Mouse (Mus musculus): ENCODE results near the gene Gm49369.
"Not testable (repeated sequence)": the region's sequence is repeated elsewhere in the genome, so short reads cannot be mapped to it uniquely, and the experiment has no call there.

Gm49369 gene

GRCm38 (mm10) chr7:142371768-142372661, 10.5 kb downstream of the Gm49369 start:
- DNase-seq (ENCODE audit: low spot score in 2 of 2): no peak

GRCm38 (mm10) chr7:142371398-142371767, 11.1 kb downstream of the Gm49369 start:
- DNase-seq (ENCODE audit: low spot score in 2 of 2): peak in 1 of 2 experiments; percentile 73

- no peak for DNase-seq (ENCODE audit: low spot score in 2 of 2)
These were observed 11.5 kb downstream of the Gm49369 start for GRCm38 (mm10) chr7:142370937-142371336.

GRCm38 (mm10) chr7:142369820-142370219, 12.6 kb downstream of the Gm49369 start:
- no peak for DNase-seq (ENCODE audit: low spot score in 2 of 2)

- DNase-seq (ENCODE audit: low spot score in 2 of 2): no peak
These were observed 13.6 kb downstream of the Gm49369 start for GRCm38 (mm10) chr7:142368856-142369255.

GRCm38 (mm10) chr7:142363107-142363506, 19.4 kb downstream of the Gm49369 start:
- no peak for DNase-seq (ENCODE audit: low spot score in 2 of 2)

- DNase-seq (ENCODE audit: low spot score in 2 of 2): no peak
These were observed 21.7 kb downstream of the Gm49369 start for GRCm38 (mm10) chr7:142360743-142361142.

GRCm38 (mm10) chr7:142359129-142359528, 23.3 kb downstream of the Gm49369 start:
- no peak for DNase-seq (ENCODE audit: low spot score in 2 of 2)

GRCm38 (mm10) chr7:142357566-142357965, 24.9 kb downstream of the Gm49369 start:
- DNase-seq (ENCODE audit: low spot score in 2 of 2): no peak

- no peak for DNase-seq (ENCODE audit: low spot score in 2 of 2)
These were observed 27.7 kb downstream of the Gm49369 start for GRCm38 (mm10) chr7:142354661-142355233.

- no peak for DNase-seq (ENCODE audit: low spot score in 2 of 2)
These were observed 28.6 kb downstream of the Gm49369 start for GRCm38 (mm10) chr7:142353854-142354253.

- DNase-seq (ENCODE audit: low spot score in 2 of 2): no peak
These were observed 30.9 kb downstream of the Gm49369 start for GRCm38 (mm10) chr7:142351569-142351968.

GRCm38 (mm10) chr7:142349308-142349961, 33.0 kb downstream of the Gm49369 start:
- DNase-seq (ENCODE audit: low spot score in 2 of 2): peak; percentile 45 to 62

GRCm38 (mm10) chr7:142347542-142347941, 34.9 kb downstream of the Gm49369 start:
- DNase-seq (ENCODE audit: low spot score in 2 of 2): no peak

- DNase-seq (ENCODE audit: low spot score in 2 of 2): no peak
These were observed 40.2 kb downstream of the Gm49369 start for GRCm38 (mm10) chr7:142342247-142342640.

- no peak for DNase-seq (ENCODE audit: low spot score in 2 of 2)
These were observed 40.8 kb downstream of the Gm49369 start for GRCm38 (mm10) chr7:142341564-142342246.

GRCm38 (mm10) chr7:142340269-142340970, 42.0 kb downstream of the Gm49369 start:
- peak in 1 of 2 experiments; percentile 15 for DNase-seq (ENCODE audit: low spot score in 2 of 2)

- DNase-seq (ENCODE audit: low spot score in 2 of 2): no peak
These were observed 47.3 kb downstream of the Gm49369 start for GRCm38 (mm10) chr7:142335151-142335550.

GRCm38 (mm10) chr7:142334246-142334645, 48.2 kb downstream of the Gm49369 start:
- DNase-seq (ENCODE audit: low spot score in 2 of 2): peak in 1 of 2 experiments; percentile 91

GRCm38 (mm10) chr7:142332741-142333140, 49.7 kb downstream of the Gm49369 start:
- DNase-seq (ENCODE audit: low spot score in 2 of 2): not testable (repeated sequence)

- DNase-seq (ENCODE audit: low spot score in 2 of 2): no peak
These were observed 51.2 kb downstream of the Gm49369 start for GRCm38 (mm10) chr7:142331281-142331680.

Data from left cerebral cortex, adult 9 months (tissue).